Mouse (Mus musculus): ENCODE measurements around the gene Mettl22. TPM values are rescaled to one million over a fixed set of nuclear protein-coding genes. Genes with fewer than 3 reads are reported as not detected.

Gene Mettl22
- polyA plus RNA-seq (2017; shearing (Covaris generic)) = 16.4 TPM

DNA sequence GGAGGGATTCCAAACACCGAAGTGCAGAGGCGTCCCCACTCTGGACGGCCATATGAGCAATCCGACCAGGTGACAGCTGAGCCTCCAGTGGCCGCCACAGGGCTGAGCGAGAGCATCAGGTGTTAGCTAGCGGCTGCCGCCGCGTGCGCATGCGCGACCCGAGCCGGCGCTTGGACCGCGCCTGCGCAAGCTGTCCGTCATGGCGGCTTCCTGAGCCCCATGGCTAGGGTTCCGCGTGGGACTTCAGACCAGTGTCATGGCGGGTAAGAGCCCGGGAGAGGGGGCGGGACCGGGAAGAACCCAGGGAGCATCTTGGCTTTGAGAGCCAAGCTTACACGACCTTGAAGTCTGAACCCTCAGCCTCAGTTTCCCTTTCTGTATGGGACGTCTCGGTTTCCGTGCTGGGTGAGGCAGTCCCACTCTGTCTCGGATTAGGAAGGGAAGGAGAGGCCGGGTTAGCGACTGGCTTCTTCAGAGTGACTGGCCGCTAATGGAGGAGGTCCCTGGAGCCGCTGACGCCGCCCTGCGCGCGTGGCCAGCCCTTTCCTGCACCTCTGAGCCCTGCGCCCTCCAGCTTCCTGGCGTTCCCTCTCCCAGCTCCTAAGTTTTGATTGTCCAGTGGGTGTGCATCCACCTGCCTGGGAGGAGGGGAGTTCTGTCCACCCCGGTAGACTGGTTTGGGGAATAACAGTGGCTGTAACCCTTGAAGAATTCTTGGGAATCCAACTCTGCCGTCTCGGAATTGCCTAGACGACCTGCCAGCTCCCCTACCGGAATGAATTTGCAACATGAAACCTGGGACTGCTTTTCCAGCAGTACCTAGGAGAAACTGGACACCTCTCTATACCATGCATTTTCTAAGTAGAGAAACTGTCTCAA, at the start of gene Mettl22:
Gene Mettl22 (plus strand): TSS at position 186 of the 879 bp plus-strand sequence.

DNA sequence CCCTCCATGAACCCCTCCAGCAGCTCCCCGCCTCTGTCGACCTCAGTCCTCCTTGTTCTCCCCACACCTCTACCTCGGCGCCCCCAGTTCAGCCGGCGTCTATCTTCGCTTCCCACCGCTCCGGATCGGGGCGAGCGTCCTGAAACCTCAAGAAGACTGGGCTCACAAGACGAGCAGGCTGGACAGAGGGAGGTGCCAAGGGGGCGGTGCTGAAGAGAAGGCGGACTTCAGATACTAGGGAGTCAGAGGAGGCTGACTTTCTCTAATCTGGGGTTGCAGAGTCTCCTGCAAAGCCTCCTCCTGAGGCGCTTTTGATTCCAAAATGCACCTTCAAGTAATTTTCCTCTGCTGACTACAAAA, 45.6 kb upstream of the Mettl22 start, which contains the start of gene Tmem114:
Gene Tmem114 (minus strand): TSS at position 166 of the 360 bp plus-strand sequence.

DNA sequence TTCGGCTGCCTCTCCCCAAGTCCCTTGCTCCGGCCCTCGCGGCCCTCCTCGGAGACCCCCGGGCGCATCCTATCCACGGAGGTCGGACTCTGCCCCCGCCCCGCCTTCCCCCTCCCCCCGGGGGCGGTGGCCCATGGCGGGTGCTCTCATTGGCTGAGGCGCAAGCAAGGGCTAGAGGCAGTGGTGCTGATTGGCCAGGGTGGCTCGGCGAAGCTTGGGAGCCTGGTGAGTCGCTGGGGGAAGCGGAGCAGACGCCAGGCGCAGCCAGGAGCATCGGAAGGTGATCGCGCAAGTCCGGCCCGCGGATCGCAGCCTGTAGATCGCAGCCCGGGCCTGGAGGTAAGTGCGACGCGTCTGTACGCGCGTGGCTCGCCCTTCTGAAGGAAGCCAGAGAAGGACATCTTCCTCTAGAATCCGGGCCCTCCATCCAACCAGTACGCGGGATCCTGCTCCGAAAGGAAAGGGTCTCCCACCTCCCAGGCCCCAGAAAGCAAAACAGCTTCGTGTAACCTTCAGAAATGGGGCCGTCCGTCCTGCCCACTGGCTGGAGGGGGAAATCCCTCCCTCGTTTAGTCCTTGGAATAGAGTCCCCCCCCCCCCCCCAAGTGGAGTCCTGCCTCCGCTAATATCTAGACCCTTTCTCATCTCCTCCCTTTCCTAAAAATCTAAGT, 42.8 kb downstream of the Mettl22 start, which contains the start of gene Abat:
Gene Abat (plus strand): TSS at position 194 of the 671 bp plus-strand sequence.

Other genes starting within 250 kb of the Mettl22 start
- gene Tmem114, start 45.7 kb upstream of the Mettl22 start, polyA plus RNA-seq (2017; shearing (Covaris generic)) = not detected
- gene Abat, start 42.6 kb downstream of the Mettl22 start, polyA plus RNA-seq (2017; shearing (Covaris generic)) = 1.9 TPM
- gene Pmm2, start 166.9 kb downstream of the Mettl22 start, polyA plus RNA-seq (2017; shearing (Covaris generic)) = 113 TPM
- 14.2 TPM for gene Tmem186, start 166.9 kb downstream of the Mettl22 start, polyA plus RNA-seq (2017; shearing (Covaris generic))
- 37.1 TPM for gene Carhsp1, start 201.4 kb downstream of the Mettl22 start, polyA plus RNA-seq (2017; shearing (Covaris generic))
- gene Gm5767, start 210.0 kb downstream of the Mettl22 start, polyA plus RNA-seq (2017; shearing (Covaris generic)) = not detected

All from effector memory CD4-positive, alpha-beta T cell, adult 5 months (primary cell).